Mouse (Mus musculus) hindbrain, embryonic 10.5 days (tissue): ENCODE measurements at regions not wholly inside any gene's neighbourhood (a gene's known extent, or its start where the extent isn't known, plus 50 kb on each side); places are given as distances from the start of the nearest gene placed in this dataset.

Experiments
- DNase-seq: peaks from one replicate; pipeline ENCODE4 v3.0.0-alpha.2; 2017; ENCODE audit warnings: low spot score
- H3K27ac ChIP-seq: fragments of 300-500 bp; sonication (generic); 2 replicates; pipeline ENCODE4 v1.5.1; 2016; ENCODE audit warnings: mild to moderate bottlenecking, moderate library complexity
- H3K27me3 ChIP-seq: fragments of 300-500 bp; sonication (generic); 2 replicates; pipeline ENCODE4 v1.6.1; 2016; ENCODE audit warnings: mild to moderate bottlenecking; ENCODE audit not compliant: poor library complexity, insufficient read depth, severe bottlenecking
- H3K36me3 ChIP-seq: fragments of 300-500 bp; sonication (generic); 2 replicates; pipeline ENCODE4 v1.6.1; 2016; ENCODE audit warnings: mild to moderate bottlenecking, moderate library complexity
- H3K4me1 ChIP-seq: fragments of 300-500 bp; sonication (generic); replicated peaks from 2 replicates; pipeline ENCODE4 v1.6.1; 2016; ENCODE audit warnings: mild to moderate bottlenecking
- H3K4me3 ChIP-seq: fragments of 300-500 bp; sonication (generic); 2 replicates; pipeline ENCODE4 v1.5.1; 2016; ENCODE audit warnings: mild to moderate bottlenecking, moderate library complexity
- H3K9me3 ChIP-seq: fragments of 300-500 bp; sonication (generic); 2 replicates; pipeline ENCODE4 v1.6.1; 2016; ENCODE audit warnings: mild to moderate bottlenecking, moderate library complexity
- WGBS: fragments of 180-500 bp; shearing (Covaris S2); methylation state at CpG from one replicate; pipeline ENCODE4 v1.1.7; 2016; 5-methylcytosine and 5-hydroxymethylcytosine counted together

DNA sequence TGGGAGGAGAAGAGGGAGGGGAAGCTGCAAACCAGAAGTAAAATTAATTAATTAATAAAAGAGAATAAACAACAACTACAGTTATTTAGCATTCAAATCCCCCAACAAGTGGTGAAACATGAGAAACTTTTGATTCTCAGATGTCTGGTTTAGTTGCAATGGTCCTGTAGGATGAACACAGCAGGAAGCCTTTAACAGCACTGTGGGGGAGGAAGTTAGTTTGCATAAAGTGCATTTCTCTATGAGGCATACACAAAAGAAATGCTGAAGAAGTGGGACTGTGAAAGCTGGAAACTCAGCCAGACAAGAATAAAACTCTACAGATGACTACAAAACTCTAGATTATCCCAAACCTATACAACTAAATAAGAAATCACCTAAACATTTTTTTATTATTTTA lies 96.2 kb downstream of the Klhl6 start:
- H3K9me3 ChIP-seq: peaks cover 8% of the 10 kb centered on the region; the same call in 1 of the 2 replicates
- no peaks in the 10 kb centered on the region for H3K27me3 ChIP-seq
- H3K4me1 ChIP-seq: no peaks in the 10 kb centered on the region
- no peak for DNase-seq
- H3K4me3 ChIP-seq: no peak overlapping the region
- no peak overlapping the region for H3K27ac ChIP-seq
- no peaks in the 10 kb centered on the region for H3K36me3 ChIP-seq

DNA sequence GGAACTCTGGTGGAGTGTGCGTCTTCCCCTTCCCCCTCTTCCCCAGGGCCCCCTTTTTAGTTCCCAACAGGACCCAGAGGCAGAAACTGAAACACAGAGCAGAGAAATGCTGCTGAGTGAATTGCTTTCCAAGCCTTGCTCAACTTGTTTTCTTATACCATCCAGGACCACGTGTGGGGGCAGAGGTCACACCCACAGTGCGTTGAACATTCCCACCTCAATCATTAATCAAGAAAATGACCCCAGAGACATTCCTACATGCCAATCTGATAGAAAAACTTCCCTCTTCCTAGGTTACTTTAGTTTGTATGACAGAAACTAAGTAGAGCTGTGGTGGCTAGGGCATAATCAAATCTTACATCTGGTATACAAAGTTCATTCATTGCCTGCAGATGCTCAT lies 93.3 kb downstream of the Klhl6 start:
- H3K36me3 ChIP-seq: no peaks in the 10 kb centered on the region
- H3K9me3 ChIP-seq: peaks cover 8% of the 10 kb centered on the region; the same call in 1 of the 2 replicates
- WGBS: 59% methylated on average over 3 of the region's 3 CpGs
- H3K27me3 ChIP-seq: no peaks in the 10 kb centered on the region
- no peak overlapping the region for H3K4me3 ChIP-seq
- DNase-seq: no peak
- no peaks in the 10 kb centered on the region for H3K4me1 ChIP-seq
- H3K27ac ChIP-seq: no peak overlapping the region

DNA sequence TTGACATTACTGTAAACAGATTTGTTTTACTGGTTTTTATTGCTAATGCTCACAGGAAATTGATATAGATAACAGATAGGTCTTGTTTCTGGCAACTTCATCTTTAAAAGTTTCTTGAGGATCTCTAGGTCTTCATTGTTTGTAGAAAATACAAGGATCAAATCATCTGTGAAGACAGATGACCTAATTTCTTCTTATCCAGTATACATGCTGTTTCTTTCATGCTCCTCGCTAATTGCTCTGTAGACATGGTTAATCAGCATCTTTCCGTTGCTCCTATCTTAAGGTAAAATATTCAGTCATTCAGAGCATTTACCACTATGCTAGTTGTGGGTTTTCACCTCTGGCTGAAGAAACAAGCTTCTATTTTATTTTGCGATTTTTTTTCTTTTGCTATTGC lies 91.4 kb downstream of the Klhl6 start:
- Histone ChIP-seq H3K9me3 (no peaks in the 10 kb centered on the region), H3K4me3 (no peak overlapping the region), H3K27ac (no peak overlapping the region), H3K27me3 (no peaks in the 10 kb centered on the region), H3K4me1 (no peaks in the 10 kb centered on the region), H3K36me3 (no peaks in the 10 kb centered on the region)
- no peak for DNase-seq
- whole genome bisulfite sequencing: 90% methylated on average over 3 of the region's 3 CpGs

DNA sequence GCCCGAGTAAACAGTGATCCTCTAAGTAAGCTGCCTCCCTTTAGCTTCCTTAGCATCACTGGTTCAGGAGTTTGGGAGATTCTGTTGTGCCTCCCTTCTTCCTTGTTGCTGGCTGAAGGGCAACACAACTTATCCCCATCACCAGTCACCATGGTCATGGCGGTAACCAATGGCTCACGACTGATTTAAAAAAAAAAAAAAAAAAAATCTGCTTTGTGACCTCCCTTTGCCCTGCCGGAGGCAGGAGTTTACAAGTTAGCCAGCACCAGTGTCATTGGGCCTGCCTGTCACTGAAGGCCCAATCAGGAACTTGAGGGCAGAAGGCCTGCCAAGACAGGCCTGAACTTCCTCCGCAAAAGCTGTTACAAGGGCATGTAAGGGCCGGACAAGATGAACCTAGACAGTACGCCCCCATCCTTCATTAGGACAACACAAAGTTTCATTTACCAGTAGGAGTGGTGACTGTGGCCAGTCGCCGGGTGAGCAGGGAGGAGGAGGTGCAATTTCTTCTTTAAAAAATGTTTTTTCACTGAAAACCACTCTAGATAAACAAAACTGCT lies 88.3 kb downstream of the Klhl6 start:
- H3K27me3 ChIP-seq: no peaks in the 10 kb centered on the region
- no peaks in the 10 kb centered on the region for H3K36me3 ChIP-seq
- 88% methylated on average over 9 of the region's 9 CpGs for WGBS
- no peak overlapping the region for H3K27ac ChIP-seq
- no peaks in the 10 kb centered on the region for H3K9me3 ChIP-seq
- H3K4me3 ChIP-seq: no peak overlapping the region
- H3K4me1 ChIP-seq: no peaks in the 10 kb centered on the region
- no peak for DNase-seq
